Mouse (Mus musculus) stomach, postnatal 0 days (tissue): Measurements from ENCODE around the gene Scaf1. TPM values are rescaled to one million over a fixed set of nuclear protein-coding genes. Genes with fewer than 3 reads are reported as not detected.

Experiments
- ATAC-seq: fragments of 200-750 bp; cut with Nextera tagmentation; 2 replicates; pipeline ENCODE4 v1.8.0; 2017; ENCODE audit not compliant: low FRiP score, low TSS enrichment
- DNase-seq: peaks from one replicate; pipeline ENCODE4 v3.0.0-alpha.2; 2016; ENCODE audit warnings: low spot score
- H3K27ac ChIP-seq: fragments of 300-500 bp; sonication (generic); replicated peaks from 2 replicates; pipeline ENCODE4 v1.5.1; 2014; ENCODE audit warnings: mild to moderate bottlenecking, control low read depth
- H3K27me3 ChIP-seq: fragments of 300-500 bp; sonication (generic); 2 replicates; pipeline ENCODE4 v1.6.1; 2014; ENCODE audit warnings: low read length; ENCODE audit not compliant: control insufficient read depth, insufficient read depth
- H3K36me3 ChIP-seq: fragments of 300-500 bp; sonication (generic); 2 replicates; pipeline ENCODE4 v1.6.1; 2014; ENCODE audit warnings: low read length, mixed read lengths; ENCODE audit not compliant: control insufficient read depth, insufficient read depth
- H3K4me1 ChIP-seq: fragments of 300-500 bp; sonication (generic); replicated peaks from 2 replicates; pipeline ENCODE4 v1.6.1; 2014; ENCODE audit warnings: antibody characterized with exemption; ENCODE audit not compliant: control insufficient read depth, insufficient read depth
- H3K4me2 ChIP-seq: fragments of 300-500 bp; sonication (generic); replicated peaks from 2 replicates; pipeline ENCODE4 v1.6.1; 2014; ENCODE audit warnings: low read depth, mild to moderate bottlenecking, control low read depth, moderate library complexity
- H3K4me3 ChIP-seq: fragments of 300-500 bp; sonication (generic); 2 replicates; pipeline ENCODE4 v1.5.1; 2014; ENCODE audit warnings: low read depth, low read length, control low read depth
- H3K9ac ChIP-seq: fragments of 300-500 bp; sonication (generic); 2 replicates; pipeline ENCODE4 v1.6.1; 2014; ENCODE audit warnings: mild to moderate bottlenecking, low read length, control low read depth, mixed read lengths
- H3K9me3 ChIP-seq: fragments of 300-500 bp; sonication (generic); 2 replicates; pipeline ENCODE4 v1.6.1; 2016; ENCODE audit warnings: low read length; ENCODE audit not compliant: control insufficient read depth
- CTCF ChIP-seq: IDR thresholded peaks from 2 replicates; pipeline ENCODE4 v1.5.1; 2016; ENCODE audit warnings: antibody characterized with exemption, low read depth, mild to moderate bottlenecking, moderate library complexity
- EP300 ChIP-seq: optimal IDR thresholded peaks from 2 replicates; pipeline ENCODE3; 2016; ENCODE audit warnings: antibody characterized with exemption
- WGBS: fragments of 180-500 bp; shearing (Covaris S2); extraction: QIAGEN DNeasy Blood & Tissue Kit; methylation state at CpG from one replicate; pipeline ENCODE4 v1.1.7; 2014; 5-methylcytosine and 5-hydroxymethylcytosine counted together
- polyA plus RNA-seq: library from polyadenylated mRNA; unstranded; fragments of >200 nt; fragmentation: Nextera tagmentation; extraction: Ambion mirVana; gene quantifications from 2 replicates; pipeline ENCODE4 v1.2.1, GENCODE M21; 2015

Scaf1 gene
- polyA plus RNA-seq, 1 experiment from 2014 or later = 14.9 TPM

GRCm38 (mm10) chr7:45000539-45001114, 15.5 kb downstream of the Scaf1 start:
- H3K4me2 ChIP-seq = no peak overlapping the region
- peak; percentile 54 for DNase-seq
- no peak overlapping the region for H3K4me3 ChIP-seq
- 78% methylated on average over 21 of the region's 21 CpGs for WGBS
- no peak for ATAC-seq
- no peaks in the 10 kb centered on the region for H3K27me3 ChIP-seq
- H3K4me1 ChIP-seq = peaks cover 8% of the 10 kb centered on the region
- TF ChIP-seq CTCF (no peak), EP300 (no peak)
- no peak overlapping the region for H3K9ac ChIP-seq
- H3K27ac ChIP-seq = 0 out of 2 replicates have a peak overlapping the region, but pooled peaks have one; percentile 4
- peaks cover 31% of the 10 kb centered on the region for H3K36me3 ChIP-seq
- H3K9me3 ChIP-seq = no peaks in the 10 kb centered on the region

- DNase-seq (no peak), ATAC-seq (no peak)
- Histone ChIP-seq H3K36me3 (peaks cover 25% of the 10 kb centered on the region), H3K4me1 (peaks cover 8% of the 10 kb centered on the region), H3K9me3 (no peaks in the 10 kb centered on the region), H3K9ac (no peak overlapping the region; the same call in 1 of the 2 replicates), H3K27me3 (no peaks in the 10 kb centered on the region), H3K4me2 (0 out of 2 replicates have a peak overlapping the region, but pooled peaks have one; percentile 23), H3K4me3 (no peak overlapping the region), H3K27ac (no peak overlapping the region)
- TF ChIP-seq CTCF = no peak
- no peak for TF ChIP-seq EP300
- 50% methylated on average over 11 of the region's 11 CpGs for WGBS
These were observed 16.4 kb downstream of the Scaf1 start for GRCm38 (mm10) chr7:44999753-45000152.

GRCm38 (mm10) chr7:44998501-44998955, 17.6 kb downstream of the Scaf1 start, which contains the start of gene Bcl2l12:
TSS of gene Bcl2l12 (minus strand) at chr7:44998712.
- Histone ChIP-seq H3K9ac (peak within 1 kb of the TSS; percentile 84), H3K36me3 (peaks cover 22% of the 10 kb centered on the region), H3K27me3 (no peaks in the 10 kb centered on the region), H3K4me2 (peak within 1 kb of the TSS; percentile 79), H3K4me3 (peak within 1 kb of the TSS; percentile 67), H3K27ac (peak within 1 kb of the TSS; percentile 95), H3K9me3 (no peaks in the 10 kb centered on the region), H3K4me1 (peaks cover 8% of the 10 kb centered on the region)
- DNase-seq (peak; percentile 73), ATAC-seq (peak; percentile 9; the same call in 1 of the 2 replicates)
- TF ChIP-seq EP300 (no peak), CTCF (no peak)
- WGBS = 1% methylated on average over 18 of the region's 18 CpGs

GRCm38 (mm10) chr7:44997940-44998428, 18.2 kb downstream of the Scaf1 start:
- DNase-seq (no peak), ATAC-seq (no peak; the same call in 1 of the 2 replicates)

GRCm38 (mm10) chr7:44997231-44997939, 18.8 kb downstream of the Scaf1 start, which contains the start of gene Irf3:
TSS of gene Irf3 (plus strand) at chr7:44997648.
- peaks cover 14% of the 10 kb centered on the region for H3K36me3 ChIP-seq
- under 1% methylated on average over 43 of the region's 43 CpGs for WGBS
- peak within 1 kb of the TSS; percentile 67 for H3K4me3 ChIP-seq
- DNase-seq (peak; percentile 97), ATAC-seq (peak; percentile 92)
- peaks cover 8% of the 10 kb centered on the region for H3K4me1 ChIP-seq
- H3K9me3 ChIP-seq = no peaks in the 10 kb centered on the region
- H3K9ac ChIP-seq = peak within 1 kb of the TSS; percentile 84
- no peaks in the 10 kb centered on the region for H3K27me3 ChIP-seq
- peak within 1 kb of the TSS; percentile 79 for H3K4me2 ChIP-seq
- peak within 1 kb of the TSS; percentile 95 for H3K27ac ChIP-seq
- TF ChIP-seq CTCF = no peak
- no peak for TF ChIP-seq EP300

More at GRCm38 (mm10) chr7:44997940-44998428, 18.2 kb downstream of the Scaf1 start:
- peaks cover 8% of the 10 kb centered on the region for H3K4me1 ChIP-seq
- H3K4me2 ChIP-seq = peak overlapping the region; percentile 79
- no peaks in the 10 kb centered on the region for H3K9me3 ChIP-seq
- TF ChIP-seq EP300 (no peak), CTCF (no peak)
- no peaks in the 10 kb centered on the region for H3K27me3 ChIP-seq
- H3K9ac ChIP-seq = peak overlapping the region; percentile 84
- H3K36me3 ChIP-seq = peaks cover 17% of the 10 kb centered on the region
- peak overlapping the region; percentile 95 for H3K27ac ChIP-seq
- WGBS = 2% methylated on average over 15 of the region's 15 CpGs
- peak overlapping the region; percentile 67 for H3K4me3 ChIP-seq
